Mouse (Mus musculus) megakaryocyte-erythroid progenitor cell, adult 5-6 weeks (primary cell): ENCODE measurements at regions not wholly inside any gene's neighbourhood (a gene's known extent, or its start where the extent isn't known, plus 50 kb on each side); places are given as distances from the start of the nearest gene placed in this dataset.

Experiments used
- ATAC-seq: replicated peaks from 2 replicates; pipeline ENCODE4 v1.8.0; 2016; ENCODE audit warnings: mild to moderate bottlenecking, inconsistent platforms; ENCODE audit not compliant: severe bottlenecking, poor library complexity, low FRiP score, low TSS enrichment

- no peak for ATAC-seq
Observed at GRCm38 (mm10) chr9:52591188-52591587, 88.4 kb downstream of the AI593442 start.

- no peak for ATAC-seq
Observed at GRCm38 (mm10) chr9:52574066-52574465, 105.5 kb downstream of the AI593442 start.

- ATAC-seq: no peak
Observed at GRCm38 (mm10) chr9:52551577-52552281, 127.9 kb downstream of the AI593442 start.

- no peak for ATAC-seq
Observed at GRCm38 (mm10) chr9:52546071-52546470, 133.5 kb downstream of the AI593442 start.

GRCm38 (mm10) chr9:52539086-52539485 lies 140.5 kb downstream of the AI593442 start:
- ATAC-seq: no peak

- ATAC-seq: no peak
Observed at GRCm38 (mm10) chr9:52529444-52529915, 150.1 kb downstream of the AI593442 start.

GRCm38 (mm10) chr9:52500487-52500886 lies 179.1 kb downstream of the AI593442 start:
- no peak for ATAC-seq

GRCm38 (mm10) chr9:52495483-52496270 lies 183.9 kb downstream of the AI593442 start:
- ATAC-seq: no peak

GRCm38 (mm10) chr9:52492947-52493505 lies 186.6 kb downstream of the AI593442 start:
- no peak for ATAC-seq

GRCm38 (mm10) chr9:52473555-52474196 lies 205.9 kb downstream of the AI593442 start:
- ATAC-seq: no peak

GRCm38 (mm10) chr9:52472859-52473258 lies 206.7 kb downstream of the AI593442 start:
- no peak for ATAC-seq

- ATAC-seq: no peak
Observed at GRCm38 (mm10) chr9:52458518-52458917, 221.1 kb downstream of the AI593442 start.

GRCm38 (mm10) chr9:52454445-52454844 lies 225.1 kb downstream of the AI593442 start:
- no peak for ATAC-seq

- no peak for ATAC-seq
Observed at GRCm38 (mm10) chr9:52451792-52452191, 227.8 kb downstream of the AI593442 start.

- no peak for ATAC-seq
Observed at GRCm38 (mm10) chr9:52448245-52448644, 231.3 kb downstream of the AI593442 start.

GRCm38 (mm10) chr9:52443228-52443627 lies 236.4 kb downstream of the AI593442 start:
- no peak for ATAC-seq

GRCm38 (mm10) chr9:52434215-52434614 lies 245.4 kb downstream of the AI593442 start:
- no peak for ATAC-seq

- ATAC-seq: no peak
Observed at GRCm38 (mm10) chr9:52425413-52425812, 254.2 kb downstream of the AI593442 start.

- ATAC-seq: no peak
Observed at GRCm38 (mm10) chr9:52422622-52423021, 254.2 kb upstream of the Zc3h12c start.

GRCm38 (mm10) chr9:52415706-52416105 lies 247.3 kb upstream of the Zc3h12c start:
- no peak for ATAC-seq
